Mouse (Mus musculus) bone marrow, adult 2 months (tissue): ENCODE data around the gene Nelfe.

Experiments used
- CTCF ChIP-seq: fragments of 200-500 bp; IDR thresholded peaks from 2 replicates; pipeline ENCODE4 v1.5.1; 2011; ENCODE audit warnings: low read length, control low read depth; ENCODE audit not compliant: control insufficient read depth, insufficient read depth
- POLR2A ChIP-seq: fragments of 200-500 bp; IDR thresholded peaks from 2 replicates; pipeline ENCODE4 v1.6.1; 2011; ENCODE audit warnings: low read depth, mild to moderate bottlenecking, control low read depth, low read length, borderline replicate concordance; ENCODE audit not compliant: control insufficient read depth

- no peak for TF ChIP-seq CTCF
- 0 out of 2 replicates have a peak, but pooled peaks have one; percentile 40 for TF ChIP-seq POLR2A
Observed at GRCm38 (mm10) chr17:34894801-34895530, 44.8 kb downstream of the Nelfe start.
